Mouse (Mus musculus) gastrocnemius, adult 2 months (tissue): ENCODE measurements around the gene Fam71b. TPM values are rescaled to one million over a fixed set of nuclear protein-coding genes. Genes with fewer than 3 reads are reported as not detected.

Experiments
- DNase-seq: peaks from one replicate; pipeline ENCODE4 v3.0.0; 2022
- H3K27ac ChIP-seq: fragments of 200-600 bp; 2 replicates; pipeline ENCODE4 v1.8.1; 2022; ENCODE audit warnings: mild to moderate bottlenecking
- H3K4me3 ChIP-seq: fragments of 200-600 bp; 2 replicates; pipeline ENCODE4 v1.8.1; 2022; ENCODE audit warnings: mild to moderate bottlenecking, moderate library complexity
- CTCF ChIP-seq: fragments of 200-600 bp; IDR thresholded peaks from 2 replicates; pipeline ENCODE4 v1.8.1; 2022; ENCODE audit warnings: antibody characterized with exemption, mild to moderate bottlenecking, moderate library complexity
- intact Hi-C: fragments of 180-260 bp; cut with DNase I; formaldehyde crosslinking; loops from one replicate; pipeline ENCODE4 v1.15.1; 2025
- total RNA-seq, 2 experiments: library from RNA; stranded (reverse); gene quantifications; 2 replicates each; pipeline ENCODE4 v1.2.3; 2021

Fam71b gene
- total RNA-seq, 2 experiments from 2014 or later: not detected

DNA sequence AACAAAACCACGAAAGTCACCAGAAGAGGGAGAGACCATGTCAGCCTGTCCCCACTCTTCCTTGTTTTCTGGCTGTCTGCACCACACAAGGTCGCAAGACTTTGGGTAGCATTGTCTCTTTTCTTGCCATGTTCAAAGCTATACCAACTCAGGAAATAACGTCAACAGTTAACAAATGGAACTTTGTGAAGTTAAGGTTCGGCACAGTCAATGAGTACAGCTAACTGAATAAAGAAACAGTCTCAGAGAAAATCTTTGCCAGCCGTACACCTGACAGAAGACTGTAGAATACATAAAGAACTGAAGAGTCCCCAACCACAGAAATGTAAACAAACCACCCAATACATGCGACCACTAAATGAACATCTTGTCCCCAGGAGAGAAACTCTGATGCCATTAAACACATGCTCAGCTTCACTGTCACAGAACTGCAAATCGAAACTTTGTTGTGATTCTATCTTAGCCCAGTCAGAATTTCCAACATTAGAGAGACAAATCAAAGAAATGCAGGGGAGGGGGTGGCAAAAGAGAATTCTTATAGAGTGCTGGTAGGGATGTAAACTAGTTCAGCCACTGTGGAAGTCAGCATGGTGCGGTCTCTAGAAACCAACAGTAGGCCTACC lies 23.9 kb upstream of the Fam71b start:
- no peak overlapping the region for H3K27ac ChIP-seq
- no peak overlapping the region for H3K4me3 ChIP-seq
- intact Hi-C loops: no loop called here
- TF ChIP-seq CTCF: no peak
- no peak for DNase-seq

DNA sequence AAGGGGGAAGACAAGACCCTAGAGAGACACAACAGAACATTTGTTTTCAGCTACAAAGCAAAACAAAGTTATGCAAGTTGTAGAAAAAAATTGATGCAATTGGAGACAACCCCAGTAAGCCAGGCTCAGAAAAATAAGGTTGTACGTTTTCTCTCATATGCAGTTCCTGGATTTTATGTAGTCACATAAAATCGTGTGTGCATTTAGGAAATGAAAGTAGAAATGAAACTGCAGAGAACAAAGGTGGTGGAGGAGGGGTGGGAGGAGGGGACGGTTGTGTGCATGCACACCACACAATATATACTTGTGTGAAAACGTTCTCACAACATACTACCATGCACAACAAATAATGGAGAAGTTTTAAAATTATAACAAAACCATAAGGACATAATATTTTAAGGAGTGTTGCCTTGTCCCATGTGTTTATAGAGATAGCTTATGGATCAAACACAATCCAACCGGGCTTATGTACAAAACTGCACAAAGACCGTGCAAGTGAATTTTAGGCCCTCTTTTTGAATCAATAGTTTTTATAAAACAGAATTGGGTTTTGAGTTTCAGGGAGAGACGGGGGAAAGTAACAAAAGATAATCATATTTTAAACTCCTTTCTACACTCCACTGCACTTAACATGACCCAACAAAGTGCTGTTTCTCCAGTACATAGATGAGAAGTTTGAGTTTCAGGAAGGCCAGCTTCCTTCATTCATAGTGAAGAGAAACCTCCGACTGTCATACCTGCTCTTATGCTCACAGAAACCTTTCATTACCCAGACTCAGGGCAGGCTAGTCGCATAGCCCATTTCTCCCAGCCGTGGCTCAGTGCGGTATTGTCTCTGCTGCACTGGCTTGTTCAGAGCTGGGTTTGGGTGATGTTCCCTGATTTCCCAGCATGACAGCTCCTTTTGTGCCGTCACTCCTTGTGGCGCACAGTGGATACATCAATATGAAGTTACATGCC lies 23.0 kb upstream of the Fam71b start:
- DNase-seq: no peak
- intact Hi-C loops: no loop called here
- Histone ChIP-seq H3K27ac (no peak overlapping the region), H3K4me3 (no peak overlapping the region)
- TF ChIP-seq CTCF: no peak

DNA sequence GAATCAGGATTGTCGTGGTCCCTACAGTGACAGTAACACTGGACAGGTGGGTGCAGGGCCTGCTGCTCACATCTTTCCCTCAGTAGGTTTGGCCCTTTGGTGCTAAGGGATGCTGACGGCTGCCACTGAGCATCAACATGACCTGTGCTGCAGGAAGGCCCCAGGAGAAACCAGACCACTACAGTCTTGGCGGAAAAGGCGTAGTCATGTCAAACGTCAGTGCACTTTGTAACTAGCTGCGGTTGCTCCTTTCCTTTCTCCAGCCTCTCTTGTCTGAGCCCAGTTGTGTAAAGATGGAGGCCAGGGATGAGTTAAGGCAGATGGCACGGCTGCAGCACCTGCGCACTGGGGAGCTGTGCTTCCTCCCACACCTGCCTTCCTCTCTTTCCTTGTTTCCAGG lies 21.3 kb upstream of the Fam71b start:
- Histone ChIP-seq H3K27ac (no peak overlapping the region), H3K4me3 (no peak overlapping the region)
- intact Hi-C loops: no loop called here
- no peak for DNase-seq
- TF ChIP-seq CTCF: no peak

DNA sequence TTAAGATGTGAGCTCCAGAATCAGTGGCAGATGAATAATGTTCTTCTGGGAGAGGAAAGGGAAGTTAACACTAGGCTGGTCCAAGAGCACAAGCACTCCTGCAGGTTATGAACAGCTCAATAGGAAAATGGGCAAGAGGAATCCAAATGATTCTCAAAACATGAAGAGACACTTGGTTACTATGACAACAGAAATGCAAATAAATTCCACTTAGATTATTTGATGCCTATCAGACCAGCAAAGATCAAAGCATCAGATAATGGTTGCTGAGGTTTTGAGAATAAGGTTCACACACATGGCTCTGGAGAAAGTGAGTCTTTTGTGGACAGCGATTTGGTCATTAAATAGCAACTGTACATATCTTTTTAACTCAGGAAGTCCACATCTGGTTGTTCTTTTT lies 19.0 kb upstream of the Fam71b start:
- no peak overlapping the region for H3K4me3 ChIP-seq
- intact Hi-C loops: no loop called here
- TF ChIP-seq CTCF: no peak
- no peak for DNase-seq
- no peak overlapping the region for H3K27ac ChIP-seq

DNA sequence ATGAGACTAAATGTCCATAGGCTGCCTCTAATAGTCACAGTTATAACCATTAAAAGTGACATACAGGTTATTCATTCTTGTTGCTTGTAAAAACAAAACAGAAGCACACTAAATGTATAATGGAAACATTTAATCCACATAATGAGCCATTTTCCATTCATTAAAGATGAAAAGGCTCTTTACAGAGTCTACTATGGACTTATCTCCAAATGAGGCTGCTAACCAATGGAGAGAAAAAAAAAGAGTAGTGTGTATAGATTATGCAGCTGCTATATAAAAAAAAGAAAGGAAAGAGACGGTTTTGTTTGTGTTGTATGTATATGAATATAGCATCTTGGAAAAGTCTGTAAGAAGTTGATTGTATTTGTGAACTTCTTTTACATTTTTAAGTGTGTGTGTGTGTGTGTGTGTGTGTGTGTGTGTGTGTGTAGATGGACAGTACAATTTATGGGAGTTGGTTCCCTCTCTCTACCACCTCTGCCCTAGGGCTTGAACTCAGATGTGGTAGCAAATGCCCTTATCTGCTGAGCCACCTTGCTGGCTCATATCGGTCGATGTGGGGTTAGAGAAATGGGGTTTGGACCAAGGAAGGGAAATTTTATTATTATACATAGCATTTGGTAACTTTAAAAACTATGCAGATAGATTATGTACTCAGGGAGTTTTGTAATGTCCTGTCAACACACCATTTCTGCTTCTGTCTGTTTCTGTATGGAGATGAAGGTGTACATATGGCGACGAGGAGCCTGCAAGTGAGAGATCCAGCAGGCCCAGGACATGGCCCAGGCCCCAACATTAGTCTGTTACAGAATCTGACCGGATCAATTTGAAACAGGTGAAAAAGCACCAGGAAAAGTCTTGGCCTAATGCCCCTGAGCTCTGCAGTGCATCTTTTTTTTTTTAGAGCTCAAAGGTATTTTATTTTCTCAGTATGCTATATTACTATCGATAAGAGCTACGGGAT lies 18.3 kb upstream of the Fam71b start:
- no peak for TF ChIP-seq CTCF
- no peak for DNase-seq
- intact Hi-C loops: no loop called here
- Histone ChIP-seq H3K27ac (no peak overlapping the region), H3K4me3 (no peak overlapping the region)

DNA sequence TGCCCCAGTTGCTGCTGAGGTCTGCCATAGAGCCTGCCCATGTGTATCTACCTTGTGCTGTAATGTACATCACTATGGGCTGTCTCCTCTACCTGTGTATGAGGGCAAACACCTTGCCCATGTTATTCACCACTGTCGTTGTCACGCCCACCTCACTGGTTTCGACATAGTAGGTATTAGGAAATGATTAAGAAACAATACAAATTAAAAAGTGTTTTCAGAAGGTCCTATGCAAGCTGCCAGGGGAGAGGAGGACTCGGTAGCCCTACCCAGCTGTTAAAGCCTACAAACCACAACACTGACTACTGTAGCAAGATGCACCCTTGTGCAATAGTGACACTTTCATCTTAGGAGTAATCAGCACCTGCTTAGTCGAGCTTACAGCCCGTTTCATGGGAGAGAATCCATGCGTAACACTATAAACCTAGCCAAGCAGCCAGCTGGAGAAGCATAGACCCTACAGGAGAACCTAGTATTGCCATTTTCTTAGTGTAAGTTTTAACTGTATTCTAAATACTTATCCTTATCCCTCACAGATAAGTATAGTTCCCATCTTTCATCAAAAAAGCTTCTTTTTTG lies 16.2 kb upstream of the Fam71b start:
- Histone ChIP-seq H3K4me3 (no peak overlapping the region), H3K27ac (no peak overlapping the region)
- no peak for TF ChIP-seq CTCF
- intact Hi-C loops: no loop called here
- DNase-seq: no peak

DNA sequence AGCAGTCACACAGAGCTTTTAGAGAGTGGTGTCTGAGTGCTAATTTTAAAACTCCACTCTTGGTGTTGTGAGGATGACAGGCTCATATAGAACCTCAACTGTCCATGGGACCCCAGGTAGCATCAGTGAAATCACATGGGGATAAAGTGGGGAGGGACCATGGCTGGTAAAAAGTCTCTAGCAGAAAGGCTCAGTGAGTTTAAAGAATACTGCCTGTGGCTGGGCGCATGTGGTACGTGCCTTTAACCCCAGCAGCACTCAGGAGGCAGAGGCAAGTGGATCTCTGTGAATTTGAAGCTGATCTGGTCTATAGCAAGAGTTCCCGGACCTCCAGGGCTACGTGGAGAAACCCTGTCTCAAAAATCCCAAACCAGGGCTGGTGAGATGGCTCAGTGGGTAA lies 13.9 kb upstream of the Fam71b start:
- Histone ChIP-seq H3K27ac (no peak overlapping the region), H3K4me3 (no peak overlapping the region)
- no peak for TF ChIP-seq CTCF
- no peak for DNase-seq
- intact Hi-C loops: no loop called here

DNA sequence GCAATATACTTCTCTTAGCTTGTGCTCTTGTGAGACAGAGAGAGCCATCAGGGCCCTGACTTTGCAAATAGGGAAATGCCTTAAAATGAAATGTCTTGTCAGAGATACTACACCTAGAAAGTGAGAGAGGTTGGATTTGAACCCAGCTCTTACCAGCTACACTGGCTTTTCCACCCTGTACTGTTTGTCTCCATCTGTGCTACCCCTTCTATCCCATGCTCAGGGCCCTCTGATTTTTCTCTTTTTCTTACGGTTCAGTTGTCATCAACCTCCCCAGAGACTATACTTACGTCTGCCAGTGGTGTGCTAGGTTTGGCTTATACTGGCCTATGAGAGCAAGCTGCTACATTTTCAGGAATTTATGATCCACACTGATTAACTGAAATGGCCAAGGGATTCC lies 11.4 kb upstream of the Fam71b start:
- H3K4me3 ChIP-seq: no peak overlapping the region
- no peak overlapping the region for H3K27ac ChIP-seq
- TF ChIP-seq CTCF: no peak
- intact Hi-C loops: no loop called here
- no peak for DNase-seq

DNA sequence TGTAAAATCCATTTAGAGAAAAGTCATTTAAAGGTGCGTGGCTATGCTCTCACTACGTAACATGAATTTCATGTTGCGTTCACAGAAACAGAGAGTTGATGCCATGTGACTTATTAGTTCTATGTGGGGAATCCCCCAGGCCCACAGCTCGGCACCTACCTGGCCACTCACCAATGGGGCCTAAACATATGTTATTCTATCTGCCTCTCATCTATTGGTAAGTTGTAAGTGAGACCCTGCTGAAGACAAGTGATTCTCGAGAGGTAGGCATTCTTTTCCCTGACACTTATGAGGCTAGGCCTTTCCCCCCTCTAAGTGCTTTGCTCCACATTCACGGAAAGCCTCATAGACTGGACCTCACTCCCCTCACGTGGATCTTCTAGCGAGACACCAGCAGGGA lies 9.8 kb upstream of the Fam71b start:
- Histone ChIP-seq H3K4me3 (no peak overlapping the region), H3K27ac (no peak overlapping the region)
- intact Hi-C loops: no loop called here
- DNase-seq: no peak
- no peak for TF ChIP-seq CTCF

DNA sequence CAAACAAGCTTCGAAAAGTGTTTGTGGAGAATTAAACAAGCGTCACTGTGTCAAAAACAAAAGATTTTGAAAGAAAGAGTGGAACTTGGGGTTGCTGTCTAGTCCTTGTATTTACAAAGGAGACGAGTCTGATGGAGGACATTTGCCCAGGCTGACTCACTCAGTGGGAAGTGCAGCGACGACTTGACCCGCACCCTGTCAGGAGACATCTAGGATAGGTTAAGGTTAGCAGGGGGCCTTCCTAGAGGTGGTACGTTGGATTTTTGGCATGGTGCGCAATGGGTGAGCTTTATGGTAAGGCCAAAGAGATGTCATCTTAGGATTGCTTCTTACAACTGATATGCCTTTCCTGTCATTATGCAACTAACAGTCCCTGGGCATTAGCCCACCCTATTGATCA lies 9.3 kb upstream of the Fam71b start:
- Histone ChIP-seq H3K4me3 (no peak overlapping the region), H3K27ac (no peak overlapping the region)
- intact Hi-C loops: no loop called here
- TF ChIP-seq CTCF: no peak
- DNase-seq: no peak

DNA sequence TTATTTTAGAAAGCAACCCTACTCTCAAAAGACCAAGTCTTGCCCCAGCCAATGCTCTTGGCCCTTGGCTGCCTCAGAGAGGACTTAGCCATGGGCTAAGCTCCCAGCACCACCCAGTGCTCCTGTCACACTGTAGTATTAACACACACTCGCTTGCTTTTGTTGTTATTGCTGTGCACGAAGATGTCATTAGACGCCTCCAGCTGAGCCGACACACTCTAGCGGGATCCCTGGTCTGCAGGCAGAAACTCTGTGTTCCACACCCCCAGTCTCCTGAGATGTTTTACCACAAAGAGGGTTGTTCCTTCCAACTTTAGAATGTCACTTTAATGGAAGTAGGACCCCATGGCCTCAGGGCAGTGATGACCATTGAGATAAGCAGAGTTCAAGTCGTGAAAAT lies 7.9 kb upstream of the Fam71b start:
- intact Hi-C loops: no loop called here
- TF ChIP-seq CTCF: no peak
- DNase-seq: no peak
- no peak overlapping the region for H3K27ac ChIP-seq
- H3K4me3 ChIP-seq: no peak overlapping the region

DNA sequence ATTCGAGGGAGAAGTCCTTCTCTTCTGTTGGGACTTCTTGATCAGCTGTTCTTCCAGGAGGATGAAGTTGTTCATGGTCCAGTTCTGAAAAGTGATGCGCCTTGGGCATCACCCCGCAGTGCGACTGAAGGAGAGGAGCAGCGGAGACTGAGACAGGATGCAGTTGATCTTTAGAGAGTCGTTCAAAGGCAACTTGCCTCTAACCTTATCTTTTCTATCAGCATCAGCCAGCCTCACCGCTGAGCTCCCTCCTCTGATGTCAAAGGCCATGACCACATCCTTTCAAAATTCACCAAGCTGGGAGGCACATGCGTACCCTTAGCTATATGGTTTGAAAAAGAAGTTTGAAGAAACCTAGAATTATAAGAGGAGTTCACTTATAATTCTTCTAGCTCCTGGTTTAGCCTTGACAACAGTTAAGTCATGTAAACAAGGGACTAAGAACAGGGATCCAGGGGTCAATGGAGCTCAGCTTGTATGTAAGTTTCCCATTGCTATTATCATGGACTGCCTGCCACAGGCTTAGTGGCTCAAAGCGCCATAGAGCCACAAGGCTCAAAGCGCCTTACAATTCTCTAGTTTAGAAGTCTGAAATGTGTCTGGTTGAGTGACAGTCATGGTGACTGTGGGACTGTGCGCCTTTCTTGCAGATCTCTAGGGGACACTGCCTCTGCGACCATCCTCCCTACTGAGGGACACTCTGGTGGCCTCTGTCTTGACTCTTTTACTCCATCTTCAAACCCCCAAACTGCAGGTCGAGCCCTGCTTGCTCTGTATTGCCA lies 6.8 kb upstream of the Fam71b start, which contains the start of gene Itk:
Gene Itk, minus strand, starts transcription at position 180 of the 782 bp plus-strand sequence.
- Histone ChIP-seq H3K4me3 (no peak within 1 kb of the TSS), H3K27ac (no peak within 1 kb of the TSS)
- TF ChIP-seq CTCF: no peak
- no peak for DNase-seq
- intact Hi-C loops: no loop called here
